Mouse (Mus musculus) erythroblast, embryonic 14.5 days (primary cell): ENCODE measurements around the gene Eps8l3. TPM values are rescaled to one million over a fixed set of nuclear protein-coding genes. Genes with fewer than 3 reads are reported as not detected.

Experiments used
- H3K27me3 ChIP-seq: 2 replicates; pipeline ENCODE4 v1.6.1; 2012; ENCODE audit warnings: inconsistent platforms; ENCODE audit not compliant: control insufficient read depth
- H3K36me3 ChIP-seq: 2 replicates; pipeline ENCODE4 v1.6.1; 2012; ENCODE audit warnings: mild to moderate bottlenecking, inconsistent platforms; ENCODE audit not compliant: control insufficient read depth
- H3K4me1 ChIP-seq: 2 replicates; pipeline ENCODE4 v1.6.1; 2012; ENCODE audit warnings: inconsistent platforms; ENCODE audit not compliant: control insufficient read depth
- H3K4me3 ChIP-seq: replicated peaks from 2 replicates; pipeline ENCODE3; 2012; ENCODE audit warnings: moderate library complexity, mild to moderate bottlenecking, inconsistent platforms
- H3K9me3 ChIP-seq: 2 replicates; pipeline ENCODE4 v1.6.1; 2012; ENCODE audit warnings: low read length, inconsistent platforms, mixed read lengths; ENCODE audit not compliant: control insufficient read depth
- GATA1 ChIP-seq: IDR thresholded peaks from 2 replicates; pipeline ENCODE4 v1.6.1; 2012; ENCODE audit warnings: low read length, inconsistent platforms, mixed read lengths
- TAL1 ChIP-seq: IDR thresholded peaks from 3 replicates; pipeline ENCODE4 v1.6.1; 2012; ENCODE audit warnings: low read length, inconsistent platforms, mixed read lengths
- polyA plus RNA-seq: library from polyadenylated mRNA; stranded (reverse); fragments of >175 nt; gene quantifications from 2 replicates; pipeline ENCODE4 v1.2.3, GENCODE M21; 2012

The Eps8l3 gene
- polyA plus RNA-seq, 1 experiment: not detected

GRCm38 (mm10) chr3:107905942-107906341 is 28.9 kb downstream of the Eps8l3 start:
- H3K4me3 ChIP-seq: no peak overlapping the region
- no peaks in the 10 kb centered on the region for H3K9me3 ChIP-seq
- H3K36me3 ChIP-seq: no peaks in the 10 kb centered on the region; the same call in 1 of the 2 replicates
- no peaks in the 10 kb centered on the region for H3K27me3 ChIP-seq
- H3K4me1 ChIP-seq: peaks cover 30% of the 10 kb centered on the region
- no peak for TF ChIP-seq TAL1
- TF ChIP-seq GATA1: no peak

DNA sequence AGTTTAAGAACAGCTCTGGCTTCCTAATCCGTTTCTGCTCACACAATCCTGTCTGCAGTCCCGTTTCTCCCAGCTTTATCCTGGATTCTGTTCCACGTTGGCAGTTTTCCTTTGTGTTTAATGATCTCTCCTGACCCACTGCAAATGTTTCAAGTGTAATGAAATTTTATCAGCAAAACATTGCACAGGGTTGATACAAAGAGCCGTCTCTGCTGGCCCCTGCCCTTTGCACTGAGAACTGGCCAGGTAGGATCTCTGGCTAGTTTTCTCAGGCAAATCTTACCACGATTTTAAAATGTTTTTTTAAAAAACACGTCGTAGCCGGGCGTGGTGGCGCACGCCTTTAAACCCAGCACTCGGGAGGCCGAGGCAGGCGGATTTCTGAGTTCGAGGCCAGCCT is 39.6 kb downstream of the Eps8l3 start:
- no peak for TF ChIP-seq TAL1
- no peak for TF ChIP-seq GATA1
- Histone ChIP-seq H3K9me3 (no peaks in the 10 kb centered on the region), H3K27me3 (no peaks in the 10 kb centered on the region), H3K36me3 (no peaks in the 10 kb centered on the region), H3K4me1 (peaks cover 7% of the 10 kb centered on the region), H3K4me3 (no peak overlapping the region)

DNA sequence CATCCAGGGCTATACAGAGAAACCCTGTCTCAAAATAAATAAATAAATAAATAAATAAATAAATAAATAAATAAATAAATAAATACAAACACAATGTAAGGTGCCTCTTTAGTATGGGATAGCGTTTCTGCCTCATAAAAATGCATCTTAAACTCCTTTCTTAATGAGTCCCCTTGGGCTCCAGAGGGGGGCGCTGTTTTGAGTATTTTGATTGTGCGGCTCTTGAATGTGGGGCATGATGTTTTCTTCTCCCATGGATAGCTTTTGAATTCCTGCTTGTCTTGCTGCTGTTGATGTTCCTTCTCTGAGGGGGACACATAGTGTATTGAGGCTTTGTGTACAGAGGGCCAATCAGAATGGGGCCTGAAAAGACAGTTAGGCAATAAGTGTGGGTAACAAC is 40.1 kb downstream of the Eps8l3 start:
- no peak overlapping the region for H3K4me3 ChIP-seq
- no peaks in the 10 kb centered on the region for H3K27me3 ChIP-seq
- TF ChIP-seq GATA1 (no peak), TAL1 (no peak)
- H3K36me3 ChIP-seq: no peaks in the 10 kb centered on the region
- H3K4me1 ChIP-seq: peaks cover 5% of the 10 kb centered on the region
- no peaks in the 10 kb centered on the region for H3K9me3 ChIP-seq

GRCm38 (mm10) chr3:107917783-107918408 is 40.9 kb downstream of the Eps8l3 start:
- H3K27me3 ChIP-seq: no peaks in the 10 kb centered on the region; the same call in 1 of the 2 replicates
- no peak overlapping the region for H3K4me3 ChIP-seq
- H3K4me1 ChIP-seq: no peaks in the 10 kb centered on the region
- no peaks in the 10 kb centered on the region for H3K9me3 ChIP-seq
- no peaks in the 10 kb centered on the region for H3K36me3 ChIP-seq
- TF ChIP-seq TAL1: no peak
- no peak for TF ChIP-seq GATA1

DNA sequence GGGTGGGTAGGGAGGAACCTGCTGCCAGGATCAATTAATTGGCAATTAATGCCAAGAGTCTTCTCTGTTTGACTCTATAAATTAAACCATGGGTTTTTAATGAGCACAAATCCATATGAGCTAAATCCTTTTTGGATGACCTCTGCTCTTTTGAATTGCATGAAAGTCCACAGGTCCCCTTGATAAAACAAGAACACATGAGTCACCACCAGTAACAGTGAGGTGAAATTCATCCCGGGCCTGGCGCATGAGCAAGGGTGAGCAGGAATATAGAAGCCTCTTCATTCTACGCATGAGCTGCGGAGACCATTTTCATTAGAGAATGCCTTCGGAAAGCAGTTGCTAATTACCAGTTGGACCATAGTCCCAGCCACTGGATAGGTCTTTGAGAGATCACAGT is 43.3 kb downstream of the Eps8l3 start:
- Histone ChIP-seq H3K36me3 (no peaks in the 10 kb centered on the region), H3K4me3 (no peak overlapping the region), H3K27me3 (no peaks in the 10 kb centered on the region; the same call in 1 of the 2 replicates), H3K9me3 (no peaks in the 10 kb centered on the region), H3K4me1 (no peaks in the 10 kb centered on the region)
- TF ChIP-seq GATA1: no peak
- no peak for TF ChIP-seq TAL1

- H3K4me1 ChIP-seq: no peaks in the 10 kb centered on the region
- TF ChIP-seq TAL1 (no peak), GATA1 (no peak)
- no peak overlapping the region for H3K4me3 ChIP-seq
- no peaks in the 10 kb centered on the region for H3K36me3 ChIP-seq
- no peaks in the 10 kb centered on the region for H3K9me3 ChIP-seq
- no peaks in the 10 kb centered on the region; the same call in 1 of the 2 replicates for H3K27me3 ChIP-seq
Measured at GRCm38 (mm10) chr3:107925335-107925734, 48.3 kb downstream of the Eps8l3 start.

DNA sequence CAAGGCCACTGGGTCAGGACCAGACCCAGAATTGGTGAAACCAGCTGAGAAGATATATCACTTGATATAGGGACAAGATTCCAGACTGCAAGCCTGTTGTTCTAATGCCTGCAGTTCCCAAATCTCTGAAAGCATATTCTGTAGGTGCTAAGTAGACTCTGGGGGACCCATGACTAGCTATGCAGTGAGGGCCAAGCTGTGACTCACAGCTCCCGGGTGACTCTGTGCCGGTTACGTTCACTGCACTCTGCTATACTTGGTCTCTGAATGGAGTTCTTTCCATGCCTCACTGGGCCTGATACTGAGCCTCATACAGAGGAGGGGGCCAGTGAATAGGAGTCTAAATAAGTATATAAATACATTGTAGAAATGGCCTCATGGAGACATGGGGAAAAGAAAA is 50.8 kb downstream of the Eps8l3 start:
- no peaks in the 10 kb centered on the region for H3K36me3 ChIP-seq
- H3K27me3 ChIP-seq: no peaks in the 10 kb centered on the region; the same call in 1 of the 2 replicates
- H3K4me1 ChIP-seq: peaks cover 8% of the 10 kb centered on the region
- TF ChIP-seq GATA1: no peak
- no peak for TF ChIP-seq TAL1
- no peak overlapping the region for H3K4me3 ChIP-seq
- H3K9me3 ChIP-seq: no peaks in the 10 kb centered on the region

- TF ChIP-seq GATA1: no peak
- TF ChIP-seq TAL1: no peak
- no peaks in the 10 kb centered on the region; the same call in 1 of the 2 replicates for H3K27me3 ChIP-seq
Measured at GRCm38 (mm10) chr3:107928691-107929090, 51.7 kb downstream of the Eps8l3 start.

DNA sequence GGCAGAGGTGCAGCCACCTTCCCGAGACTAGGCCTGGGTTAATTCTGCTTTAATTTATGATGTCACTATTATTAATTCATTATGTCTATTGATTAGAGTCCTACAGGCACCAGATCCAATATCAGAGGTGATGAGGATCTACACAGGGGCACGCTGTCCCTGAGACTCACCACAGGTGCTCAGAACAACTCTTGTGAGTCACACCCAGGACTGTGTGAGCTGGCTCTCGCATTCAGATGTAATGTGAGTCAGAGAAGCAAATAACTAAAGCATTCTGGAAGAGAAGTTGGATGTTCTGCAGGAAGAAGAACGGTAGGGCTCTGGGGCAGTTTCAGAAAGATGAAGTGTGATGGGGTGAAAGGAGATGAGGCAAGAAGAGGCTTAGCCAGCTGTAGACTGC is 52.2 kb downstream of the Eps8l3 start:
- H3K4me1 ChIP-seq: peaks cover 8% of the 10 kb centered on the region
- no peaks in the 10 kb centered on the region for H3K9me3 ChIP-seq
- H3K36me3 ChIP-seq: no peaks in the 10 kb centered on the region
- H3K4me3 ChIP-seq: no peak overlapping the region
- no peaks in the 10 kb centered on the region; the same call in 1 of the 2 replicates for H3K27me3 ChIP-seq
- TF ChIP-seq GATA1 (no peak), TAL1 (no peak)

More at GRCm38 (mm10) chr3:107928691-107929090, 51.7 kb downstream of the Eps8l3 start:
- Histone ChIP-seq H3K4me1 (peaks cover 8% of the 10 kb centered on the region), H3K36me3 (no peaks in the 10 kb centered on the region), H3K4me3 (no peak overlapping the region), H3K9me3 (no peaks in the 10 kb centered on the region)
